ENCODE assay signal across 9 mouse cellular contexts in genomic region chr19:7134631-7135091, GRCm38 (mm10). TPM values are rescaled to one million over a fixed set of nuclear protein-coding genes. Genes with fewer than 3 reads are reported as not detected.
DNase-seq lines count a peak whose midpoint lies in the region; ATAC-seq and TF ChIP-seq lines count a peak whose summit lies in the region.
"Had no signal": no experiment of that assay in that cellular context is flagged by ENCODE, and none has a peak within 500 bp of the region (broad histone marks: within the 10 kb centered on the region; RNA-seq: fewer than 3 reads in every experiment).

No protein-coding gene starts in this region.

- no peaks in the 10 kb centered on the region for H3K9me3 ChIP-seq in forebrain, postnatal 0 days (ENCODE audit: low read length)
- no peaks in the 10 kb centered on the region for H3K9me3 ChIP-seq in hindbrain, embryonic 14.5 days (ENCODE audit: control insufficient read depth, low read length)
- H3K9me3 ChIP-seq in stomach, embryonic 15.5 days = no peaks in the 10 kb centered on the region

- WGBS in forebrain, postnatal 0 days = 19% methylated on average over 17 of the region's 17 CpGs
- 14% methylated on average over 17 of the region's 17 CpGs for WGBS in hindbrain, embryonic 14.5 days
- WGBS in stomach, embryonic 15.5 days = 21% methylated on average over 17 of the region's 17 CpGs

- H3K27me3 ChIP-seq in forebrain, postnatal 0 days (ENCODE audit: insufficient read depth, low read length) = no peaks in the 10 kb centered on the region
- 0 out of 2 replicates have a peak, but pooled peaks cover 6% of the 10 kb centered on the region for H3K27me3 ChIP-seq in hindbrain, embryonic 14.5 days (ENCODE audit: control insufficient read depth, insufficient read depth, low read length)
- no peaks in the 10 kb centered on the region for H3K27me3 ChIP-seq in stomach, embryonic 15.5 days (replicated peaks)

- H3K36me3 ChIP-seq in forebrain, postnatal 0 days (ENCODE audit: insufficient read depth) = no peaks in the 10 kb centered on the region
- no peaks in the 10 kb centered on the region for H3K36me3 ChIP-seq in hindbrain, embryonic 14.5 days (replicated peaks; ENCODE audit: control insufficient read depth, insufficient read depth)
- no peaks in the 10 kb centered on the region for H3K36me3 ChIP-seq in stomach, embryonic 15.5 days

- H3K4me1 ChIP-seq in forebrain, postnatal 0 days (ENCODE audit: insufficient read depth) = peaks cover 15% of the 10 kb centered on the region
- H3K4me1 ChIP-seq in hindbrain, embryonic 14.5 days (replicated peaks; ENCODE audit: control insufficient read depth, insufficient read depth, low read length) = peaks cover 66% of the 10 kb centered on the region
- peaks cover 47% of the 10 kb centered on the region for H3K4me1 ChIP-seq in stomach, embryonic 15.5 days

- peak; percentile 17 to 25 for DNase-seq in lung, adult 18-20 months
- DNase-seq in lung, postnatal 10 days = no peak
- no peak for DNase-seq in forebrain, postnatal 0 days
- no peak for DNase-seq in hindbrain, embryonic 14.5 days (ENCODE audit: low spot score)
- DNase-seq in liver = peak; percentile 45

- ATAC-seq in forebrain, postnatal 0 days = no peak
- no peak for ATAC-seq in hindbrain, embryonic 14.5 days (ENCODE audit: low FRiP score)
- 0 out of 2 replicates have a peak, but pooled peaks have one; percentile 24 for ATAC-seq in stomach, embryonic 15.5 days (ENCODE audit: insufficient read depth, low FRiP score, low read depth)
- no peak for ATAC-seq in CD4-positive, CD25-positive, alpha-beta regulatory T cell, adult 4 months
- ATAC-seq in inflammation-experienced regulatory T-cells, adult 6 months = no peak

- TF ChIP-seq CTCF in forebrain, postnatal 0 days (IDR thresholded peaks at IDR 0.05; ENCODE audit: low read depth) = no peak

- H3K27ac ChIP-seq in forebrain, postnatal 0 days (ENCODE audit: low read depth, low read length) = peak overlapping the region; percentile 45; the same call in 1 of the 2 replicates
- peak overlapping the region; percentile 75 for H3K27ac ChIP-seq in hindbrain, embryonic 14.5 days
- peak overlapping the region; percentile 79 for H3K27ac ChIP-seq in stomach, embryonic 15.5 days

- no peak overlapping the region for H3K4me2 ChIP-seq in forebrain, postnatal 0 days (ENCODE audit: low read depth)
- no peak overlapping the region for H3K4me2 ChIP-seq in hindbrain, embryonic 14.5 days (replicated peaks)
- peak overlapping the region; percentile 19; the same call in 1 of the 2 replicates for H3K4me2 ChIP-seq in stomach, embryonic 15.5 days

- no peak overlapping the region for H3K9ac ChIP-seq in forebrain, postnatal 0 days
- H3K9ac ChIP-seq in hindbrain, embryonic 14.5 days = 0 out of 2 replicates have a peak overlapping the region, but pooled peaks have one; percentile 11
- H3K9ac ChIP-seq in stomach, embryonic 15.5 days = no peak overlapping the region

- H3K4me3 ChIP-seq in forebrain, postnatal 0 days (ENCODE audit: low read depth, low read length) = no peak overlapping the region
- H3K4me3 ChIP-seq in hindbrain, embryonic 14.5 days (replicated peaks; ENCODE audit: low read length) = no peak overlapping the region
- no peak overlapping the region for H3K4me3 ChIP-seq in stomach, embryonic 15.5 days (replicated peaks)

RNA-seq across cellular contexts. Expression of gene Flrt1, which starts 29.1 kb away (rescaled TPM):
- 8.1 and 8.8 TPM in 2 replicates for total RNA-seq in forebrain, postnatal 0 days (2014; rRNA removed)
- 6.7 and 11.3 TPM in 2 replicates for polyA plus RNA-seq in forebrain, postnatal 0 days (2015; fragmentation: Nextera tagmentation; extraction: Ambion mirVana)
- polyA plus RNA-seq in hindbrain, embryonic 14.5 days (2014; fragmentation: Nextera tagmentation; extraction: Ambion mirVana) = 8.7 and 9.5 TPM in 2 replicates
- 3.5 and 4.2 TPM in 2 replicates for polyA plus RNA-seq in stomach, embryonic 15.5 days (2015; fragmentation: Nextera tagmentation; extraction: Ambion mirVana)
- under 1 TPM in 1 of 2 experiments, not detected in 1; 0.22 TPM for polyA plus RNA-seq in CD4-positive, CD25-positive, alpha-beta regulatory T cell, adult 4 months (2017; shearing (Covaris generic))
- under 1 TPM in 1 of 3 experiments, not detected in 2; 0.20 TPM for polyA plus RNA-seq in inflammation-experienced regulatory T-cells, adult 6 months (2017; shearing (Covaris generic))
- total RNA-seq: CH12.LX had no signal

Comparison
In these comparisons a context has a peak if more than half of its experiments do, and no peak if none do; other contexts are left out.
1. DNase-seq: peak in lung, adult 18-20 months (2 of 2) and liver (single experiment); none in lung, postnatal 10 days (single experiment), forebrain, postnatal 0 days (single experiment) and hindbrain, embryonic 14.5 days (single experiment).
2. Peak in every context shown above with its lines, with median percentiles within 50 percentile points of each other: H3K27ac ChIP-seq.